Mouse (Mus musculus) myocyte (in vitro differentiated cells): Measurements from ENCODE around the gene Nr1h4. TPM values are rescaled to one million over a fixed set of nuclear protein-coding genes. Genes with fewer than 3 reads are reported as not detected.

ENCODE experiments used
- H3K27me3 ChIP-seq: one replicate; pipeline ENCODE4 v1.6.1; 2011; ENCODE audit not compliant: control insufficient read depth, insufficient read depth, insufficient read length
- H3K36me3 ChIP-seq: one replicate; pipeline ENCODE4 v1.6.1; 2011; ENCODE audit not compliant: control insufficient read depth, insufficient read depth
- H3K4me2 ChIP-seq: one replicate; pipeline ENCODE4 v1.6.1; 2011; ENCODE audit warnings: low read depth, control low read depth
- H3K4me3 ChIP-seq: one replicate; pipeline ENCODE4 v1.5.1; 2011; ENCODE audit warnings: mild to moderate bottlenecking, control low read depth, moderate library complexity
- H3K79me2 ChIP-seq: one replicate; pipeline ENCODE4 v1.6.1; 2011; ENCODE audit not compliant: control insufficient read depth, insufficient read depth
- H3ac ChIP-seq: one replicate; pipeline ENCODE4 v1.6.1; 2011; ENCODE audit not compliant: control insufficient read depth, insufficient read length
- CEBPB ChIP-seq: IDR thresholded peaks from 2 replicates; pipeline ENCODE4 v1.6.1; 2011; ENCODE audit warnings: mild to moderate bottlenecking, moderate library complexity; ENCODE audit not compliant: poor library complexity, insufficient read depth, severe bottlenecking
- E2F4 ChIP-seq: IDR thresholded peaks from one replicate; pipeline ENCODE4 v1.6.1; 2011; ENCODE audit warnings: mild to moderate bottlenecking, control low read depth, moderate library complexity; ENCODE audit not compliant: insufficient read depth
- MAX ChIP-seq: IDR thresholded peaks from one replicate; pipeline ENCODE4 v1.6.1; 2011; ENCODE audit warnings: low read depth, mild to moderate bottlenecking, control low read depth
- MYOD1 ChIP-seq, 3 experiments: IDR thresholded peaks; one replicate each; pipeline ENCODE4 v1.6.1; 2011; ENCODE audit warnings: control low read depth in 2 of 3, low read depth in 2 of 3, mild to moderate bottlenecking in 2 of 3, moderate library complexity in 1 of 3; ENCODE audit not compliant: insufficient read length in 2 of 3, control insufficient read depth in 1 of 3
- MYOG ChIP-seq, 3 experiments: IDR thresholded peaks; one replicate each; pipeline ENCODE4 v1.6.1; 2011; ENCODE audit warnings: control low read depth in 2 of 3, low read depth in 2 of 3, mild to moderate bottlenecking in 2 of 3; ENCODE audit not compliant: insufficient read length in 2 of 3, control insufficient read depth in 1 of 3, insufficient read depth in 1 of 3
- POLR2A ChIP-seq: IDR thresholded peaks from one replicate; pipeline ENCODE4 v1.6.1; 2011; ENCODE audit warnings: low read depth, mild to moderate bottlenecking, control low read depth, moderate library complexity; ENCODE audit not compliant: insufficient read length
- POLR2AphosphoS2 ChIP-seq: IDR thresholded peaks from one replicate; pipeline ENCODE4 v1.6.1; 2011; ENCODE audit warnings: low read depth, control low read depth; ENCODE audit not compliant: insufficient read length
- REST ChIP-seq: IDR thresholded peaks from one replicate; pipeline ENCODE4 v1.6.1; 2011; ENCODE audit warnings: mild to moderate bottlenecking, control low read depth, moderate library complexity; ENCODE audit not compliant: insufficient read depth, insufficient read length
- SRF ChIP-seq: IDR thresholded peaks from one replicate; pipeline ENCODE4 v1.6.1; 2011; ENCODE audit warnings: low read depth; ENCODE audit not compliant: control insufficient read depth, insufficient read length
- TCF12 ChIP-seq: IDR thresholded peaks from one replicate; pipeline ENCODE4 v1.6.1; 2011; ENCODE audit warnings: mild to moderate bottlenecking, control low read depth; ENCODE audit not compliant: poor library complexity, insufficient read depth, severe bottlenecking
- TCF3 ChIP-seq: IDR thresholded peaks from one replicate; pipeline ENCODE4 v1.6.1; 2011; ENCODE audit warnings: low read depth, control low read depth; ENCODE audit not compliant: insufficient read length
- USF1 ChIP-seq: IDR thresholded peaks from one replicate; pipeline ENCODE4 v1.6.1; 2011; ENCODE audit warnings: low read depth, mild to moderate bottlenecking, control low read depth, moderate library complexity
- polyA plus RNA-seq: library from polyadenylated mRNA; unstranded; fragments of >200 nt; fragmentation: generic; extraction: Trizol; gene quantifications from one replicate; pipeline ENCODE4 v1.2.1, GENCODE M21; 2012; ENCODE audit warnings: missing spikeins

Nr1h4 gene
- polyA plus RNA-seq, 1 experiment = not detected

DNA sequence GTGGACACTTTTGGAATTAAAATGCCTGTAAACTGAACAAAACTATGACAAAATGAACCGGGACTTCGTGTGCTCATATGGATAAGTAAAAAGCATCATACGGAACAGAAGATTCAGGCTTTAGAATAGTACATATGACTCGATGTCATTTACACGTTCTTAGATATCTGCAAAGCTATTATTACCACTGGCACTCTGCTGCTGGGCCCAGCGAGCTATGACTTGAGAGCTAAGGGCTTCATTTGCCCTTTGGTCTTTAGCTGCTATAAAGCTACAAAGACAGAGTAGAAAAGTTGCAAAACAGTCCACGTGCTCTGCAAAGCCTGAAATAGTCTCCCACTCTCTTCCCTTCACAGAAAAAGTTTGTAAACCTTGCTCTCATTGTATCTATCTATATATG lies 10.9 kb downstream of the Nr1h4 start:
- TF ChIP-seq TCF12 (no peak), SRF (no peak), CEBPB (no peak), TCF3 (no peak), USF1 (no peak), MAX (no peak), E2F4 (no peak), POLR2A (no peak), MYOG (IDR thresholded peaks at IDR 0.05; ENCODE audit: control insufficient read depth in 1 of 3, insufficient read depth in 1 of 3, insufficient read length in 2 of 3, low read depth in 2 of 3) (no peak), MYOD1 (IDR thresholded peaks at IDR 0.05; ENCODE audit: control insufficient read depth in 1 of 3, insufficient read length in 2 of 3, low read depth in 2 of 3) (no peak), POLR2AphosphoS2 (no peak), REST (no peak)
- Histone ChIP-seq H3K4me2 (no peak overlapping the region), H3K4me3 (no peak overlapping the region), H3K79me2 (no peaks in the 10 kb centered on the region), H3K27me3 (no peaks in the 10 kb centered on the region), H3ac (no peak overlapping the region), H3K36me3 (no peaks in the 10 kb centered on the region)

- no peak overlapping the region for H3K4me3 ChIP-seq
- H3K36me3 ChIP-seq = no peaks in the 10 kb centered on the region
- no peak overlapping the region for H3K4me2 ChIP-seq
- TF ChIP-seq MYOD1 (IDR thresholded peaks at IDR 0.05; ENCODE audit: control insufficient read depth in 1 of 3, insufficient read length in 2 of 3, low read depth in 2 of 3) (no peak), MYOG (IDR thresholded peaks at IDR 0.05; ENCODE audit: control insufficient read depth in 1 of 3, insufficient read depth in 1 of 3, insufficient read length in 2 of 3, low read depth in 2 of 3) (no peak), CEBPB (no peak), TCF12 (no peak), POLR2A (no peak), USF1 (no peak), E2F4 (no peak), POLR2AphosphoS2 (no peak), MAX (no peak), REST (no peak), TCF3 (no peak), SRF (no peak)
- no peak overlapping the region for H3ac ChIP-seq
- H3K79me2 ChIP-seq = no peaks in the 10 kb centered on the region
- no peaks in the 10 kb centered on the region for H3K27me3 ChIP-seq
Measured at GRCm38 (mm10) chr10:89521790-89522431, 11.5 kb downstream of the Nr1h4 start.

DNA sequence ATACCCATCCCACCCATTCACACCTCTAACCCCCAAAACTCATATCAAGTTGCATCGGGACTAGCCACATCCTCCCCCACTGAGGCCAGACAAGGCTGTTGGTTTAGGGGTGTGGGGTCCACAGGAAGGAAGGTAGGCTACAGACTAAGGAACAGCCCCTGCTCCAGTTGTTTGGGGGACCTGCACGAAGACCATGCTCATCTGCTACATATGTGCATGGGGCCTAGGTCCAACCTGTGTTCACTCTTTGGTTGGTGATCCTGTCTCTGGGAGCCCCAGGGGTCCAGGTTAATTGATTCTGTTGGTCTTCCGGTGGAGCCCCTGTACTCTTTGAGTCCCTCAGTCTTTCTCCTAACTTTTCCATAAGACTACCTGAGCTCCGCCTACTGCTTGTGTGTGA lies 13.0 kb downstream of the Nr1h4 start:
- Histone ChIP-seq H3K79me2 (no peaks in the 10 kb centered on the region), H3K27me3 (no peaks in the 10 kb centered on the region), H3K4me2 (no peak overlapping the region), H3ac (no peak overlapping the region), H3K36me3 (no peaks in the 10 kb centered on the region), H3K4me3 (no peak overlapping the region)
- TF ChIP-seq MAX = no peak

GRCm38 (mm10) chr10:89519226-89519625 lies 14.2 kb downstream of the Nr1h4 start:
- no peak overlapping the region for H3ac ChIP-seq
- H3K4me3 ChIP-seq = no peak overlapping the region
- no peaks in the 10 kb centered on the region for H3K27me3 ChIP-seq
- TF ChIP-seq CEBPB (no peak), USF1 (no peak), SRF (no peak), POLR2AphosphoS2 (no peak), TCF3 (no peak)
- no peak overlapping the region for H3K4me2 ChIP-seq
- H3K36me3 ChIP-seq = no peaks in the 10 kb centered on the region
- H3K79me2 ChIP-seq = no peaks in the 10 kb centered on the region

DNA sequence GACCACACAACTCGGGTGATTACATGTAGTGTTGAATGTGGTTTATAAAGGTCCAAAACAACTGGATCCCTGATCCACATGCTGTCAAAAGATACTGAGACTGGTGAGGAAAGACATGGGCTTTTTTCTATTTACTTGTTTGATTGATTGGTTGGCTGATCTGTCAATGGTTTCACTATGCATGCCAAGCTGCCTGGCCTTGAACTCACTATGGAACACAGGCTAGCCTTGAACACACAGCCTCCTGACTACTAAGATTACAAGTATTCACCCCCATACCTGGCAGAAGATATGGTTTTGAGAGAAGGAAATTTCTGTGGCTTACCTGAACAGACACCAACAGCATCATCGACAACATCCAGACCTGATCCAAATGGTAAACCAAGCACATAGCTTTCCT lies 15.0 kb downstream of the Nr1h4 start:
- Histone ChIP-seq H3K4me3 (no peak overlapping the region), H3ac (no peak overlapping the region), H3K4me2 (no peak overlapping the region), H3K36me3 (no peaks in the 10 kb centered on the region), H3K79me2 (no peaks in the 10 kb centered on the region), H3K27me3 (no peaks in the 10 kb centered on the region)
- TF ChIP-seq MYOG (IDR thresholded peaks at IDR 0.05; ENCODE audit: control insufficient read depth in 1 of 3, insufficient read depth in 1 of 3, insufficient read length in 2 of 3, low read depth in 2 of 3) (no peak), SRF (no peak)
